In the genomic region with DNA sequence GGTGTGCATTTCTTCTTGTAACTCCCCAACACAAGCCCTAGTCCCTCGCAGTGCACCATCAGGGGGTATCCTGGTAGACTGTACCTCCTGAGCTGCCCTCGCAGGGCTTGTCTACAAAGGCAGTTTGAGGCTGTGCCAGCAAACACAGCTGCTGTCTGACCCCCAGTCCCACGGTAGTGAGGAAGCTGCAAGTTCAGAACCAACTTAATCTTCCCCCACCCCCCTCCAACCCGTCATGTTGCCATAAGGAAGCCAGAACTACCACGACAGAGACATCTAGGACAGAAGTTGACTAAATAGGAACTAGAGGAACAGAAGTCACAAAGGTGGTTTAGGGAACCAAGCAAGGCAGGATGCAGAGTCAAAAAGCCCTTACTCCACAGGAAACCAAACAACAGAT, we compare ENCODE assay signal across 8 mouse cellular contexts. TPM values are rescaled to one million over a fixed set of nuclear protein-coding genes. Genes with fewer than 3 reads are reported as not detected.
DNase-seq lines count a peak whose midpoint lies in the region; ATAC-seq and TF ChIP-seq lines count a peak whose summit lies in the region.

No protein-coding gene starts in this region.

- ATAC-seq in lung, embryonic 15.5 days (ENCODE audit: borderline replicate concordance, extremely low read depth, low FRiP score, low TSS enrichment): no peak
- ATAC-seq in embryonic facial prominence, embryonic 14.5 days (ENCODE audit: low read depth): no peak
- ATAC-seq in hindbrain, postnatal 0 days: no peak
- ATAC-seq in neutrophil, adult 5-6 weeks (ENCODE audit: extremely low read depth, insufficient number of reproducible peaks, low FRiP score, poor library complexity, severe bottlenecking): peak; percentile 30; the same call in 1 of the 2 replicates

- H3K36me3 ChIP-seq in lung, embryonic 15.5 days: 0 out of 2 replicates have a peak, but pooled peaks cover 14% of the 10 kb centered on the region
- peaks cover 9% of the 10 kb centered on the region; the same call in 1 of the 2 replicates for H3K36me3 ChIP-seq in embryonic facial prominence, embryonic 14.5 days (ENCODE audit: control insufficient read depth, insufficient read depth, low read length)
- 0 out of 2 replicates have a peak, but pooled peaks cover 3% of the 10 kb centered on the region for H3K36me3 ChIP-seq in hindbrain, postnatal 0 days (ENCODE audit: insufficient read depth, low read length)

- peak overlapping the region; percentile 47 for H3K4me2 ChIP-seq in lung, embryonic 15.5 days
- peak overlapping the region; percentile 47 for H3K4me2 ChIP-seq in embryonic facial prominence, embryonic 14.5 days (ENCODE audit: low read depth, low read length)
- H3K4me2 ChIP-seq in hindbrain, postnatal 0 days (ENCODE audit: low read depth, low read length): no peak overlapping the region

- peak overlapping the region; percentile 95 for H3K27ac ChIP-seq in lung, embryonic 15.5 days
- H3K27ac ChIP-seq in embryonic facial prominence, embryonic 14.5 days (replicated peaks; ENCODE audit: low read depth, low read length): peak overlapping the region; percentile 94
- peak overlapping the region; percentile 46; the same call in 1 of the 2 replicates for H3K27ac ChIP-seq in hindbrain, postnatal 0 days

- no peak for TF ChIP-seq CTCF in hindbrain, postnatal 0 days (IDR thresholded peaks at IDR 0.05; ENCODE audit: low read depth)

- 10% methylated on average over 5 of the region's 5 CpGs for WGBS in lung, embryonic 15.5 days
- 18% methylated on average over 5 of the region's 5 CpGs for WGBS in embryonic facial prominence, embryonic 14.5 days
- 30% methylated on average over 5 of the region's 5 CpGs for WGBS in hindbrain, postnatal 0 days

- H3K27me3 ChIP-seq in lung, embryonic 15.5 days: no peaks in the 10 kb centered on the region
- H3K27me3 ChIP-seq in embryonic facial prominence, embryonic 14.5 days (replicated peaks; ENCODE audit: control insufficient read depth, insufficient read depth, low read length): no peaks in the 10 kb centered on the region
- H3K27me3 ChIP-seq in hindbrain, postnatal 0 days (ENCODE audit: insufficient read depth, low read length): no peaks in the 10 kb centered on the region

- H3K9me3 ChIP-seq in lung, embryonic 15.5 days: no peaks in the 10 kb centered on the region
- H3K9me3 ChIP-seq in embryonic facial prominence, embryonic 14.5 days (ENCODE audit: control insufficient read depth, low read length): peaks cover 13% of the 10 kb centered on the region; the same call in 1 of the 2 replicates
- no peaks in the 10 kb centered on the region for H3K9me3 ChIP-seq in hindbrain, postnatal 0 days (ENCODE audit: low read length)

- H3K4me3 ChIP-seq in lung, embryonic 15.5 days: no peak overlapping the region
- no peak overlapping the region for H3K4me3 ChIP-seq in embryonic facial prominence, embryonic 14.5 days (ENCODE audit: low read depth, low read length)
- H3K4me3 ChIP-seq in hindbrain, postnatal 0 days (ENCODE audit: low read length): no peak overlapping the region

- peaks cover 71% of the 10 kb centered on the region for H3K4me1 ChIP-seq in lung, embryonic 15.5 days
- H3K4me1 ChIP-seq in embryonic facial prominence, embryonic 14.5 days (ENCODE audit: control insufficient read depth, insufficient read depth, low read length): peaks cover 51% of the 10 kb centered on the region
- H3K4me1 ChIP-seq in hindbrain, postnatal 0 days (ENCODE audit: insufficient read depth, low read length): peaks cover 26% of the 10 kb centered on the region

- no peak overlapping the region for H3K9ac ChIP-seq in lung, embryonic 15.5 days
- no peak overlapping the region for H3K9ac ChIP-seq in embryonic facial prominence, embryonic 14.5 days (ENCODE audit: low read depth, low read length)
- no peak overlapping the region for H3K9ac ChIP-seq in hindbrain, postnatal 0 days (replicated peaks; ENCODE audit: low read length)

- DNase-seq in lung, postnatal 36 days: no peak
- DNase-seq in embryonic facial prominence, embryonic 14.5 days (ENCODE audit: low spot score): peak; percentile 55
- DNase-seq in hindbrain, postnatal 0 days (ENCODE audit: low spot score): no peak
- no peak for DNase-seq in urinary bladder, adult 18-20 months (ENCODE audit: low spot score in 2 of 2)
- DNase-seq in gastrocnemius, postnatal 25 days: no peak
- DNase-seq in retina, postnatal 1 day: no peak

RNA-seq across cellular contexts. Expression of a gene that starts 28.9 kb away (rescaled TPM):
- polyA plus RNA-seq in lung, embryonic 15.5 days (2015; fragmentation: Nextera tagmentation; extraction: Ambion mirVana): 53.4 and 57.3 TPM in 2 replicates
- polyA plus RNA-seq in embryonic facial prominence, embryonic 14.5 days (2014; fragmentation: Nextera tagmentation; extraction: Ambion mirVana): 33.0 and 34.6 TPM in 2 replicates
- 18.3 and 22.4 TPM in 2 replicates for total RNA-seq in hindbrain, postnatal 0 days (2014; rRNA removed)
- 7.4 and 8.3 TPM in 2 replicates for polyA plus RNA-seq in hindbrain, postnatal 0 days (2015; fragmentation: Nextera tagmentation; extraction: Ambion mirVana)
- total RNA-seq in neutrophil, adult 5-6 weeks (2017): 117 and 126 TPM in 2 replicates
- 10 to 100 TPM; 10.2 to 15.5 TPM for total RNA-seq in gastrocnemius, postnatal 25 days (2021)
